Mouse (Mus musculus): ENCODE results near the gene Gabrb2. TPM values are rescaled to one million over a fixed set of nuclear protein-coding genes. Genes with fewer than 3 reads are reported as not detected.

Gene Gabrb2
- total and polyA plus RNA-seq, 3 experiments = not detected

DNA sequence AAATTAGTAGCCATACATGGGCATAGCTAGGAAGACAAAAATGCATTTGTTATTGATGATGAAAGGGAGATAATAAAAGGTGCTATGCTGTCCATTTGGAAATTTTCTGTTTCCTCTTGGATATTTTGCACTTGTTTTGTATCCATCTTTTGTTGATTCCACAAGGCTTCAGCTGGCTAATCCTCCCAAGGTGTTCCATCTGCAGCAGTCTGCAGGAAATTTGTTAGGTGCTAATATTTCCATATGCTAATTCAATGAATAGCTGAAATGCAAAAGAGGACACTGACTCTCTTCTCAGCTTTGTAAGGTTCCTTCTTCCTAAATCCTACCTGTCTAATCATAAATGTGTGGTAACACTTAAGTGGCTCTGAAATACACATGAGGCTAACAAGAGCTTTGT lies 24.1 kb downstream of the Gabrb2 start:
- dilution Hi-C loops (cut with MboI; ENCODE audit: extremely low pct_ligation_motif_present, extremely low pct_unique_long_range_greater_than_20kb, low sequenced_read_pairs) = no loop called here

DNA sequence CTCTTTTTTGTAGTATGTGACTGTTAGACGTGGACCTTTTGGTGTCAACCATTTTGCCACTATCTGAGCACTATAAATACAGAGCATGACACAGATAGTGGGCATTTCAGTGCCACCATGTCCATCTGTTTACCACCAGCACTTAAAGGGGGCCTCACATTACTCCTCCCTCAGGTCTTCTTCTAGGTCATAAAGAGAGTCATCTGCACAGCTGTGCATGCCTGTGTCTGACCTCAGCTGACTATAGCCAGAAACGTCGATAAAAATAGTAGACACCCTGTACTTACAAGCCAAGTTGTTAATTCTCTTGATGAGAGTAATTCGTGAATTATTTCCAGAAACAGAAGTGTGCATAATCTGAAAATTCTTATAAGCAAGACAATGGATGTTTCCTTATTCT lies 29.4 kb downstream of the Gabrb2 start:
- DNase-seq (ENCODE audit: extremely low read depth) = no peak
- dilution Hi-C loops (cut with MboI; ENCODE audit: extremely low pct_ligation_motif_present, extremely low pct_unique_long_range_greater_than_20kb, low sequenced_read_pairs) = no loop called here
- Histone ChIP-seq H3K27ac (ENCODE audit: insufficient read depth, low read depth) (no peak overlapping the region), H3K36me3 (replicated peaks in 1 of 2; ENCODE audit: control insufficient read depth in 1 of 2, insufficient read depth in 1 of 2, low read length in 1 of 2) (no peaks in the 10 kb centered on the region), H3K79me2 (replicated peaks; ENCODE audit: control insufficient read depth, extremely low read depth, insufficient read depth, poor library complexity, severe bottlenecking) (no peaks in the 10 kb centered on the region), H3K27me3 (replicated peaks) (no peaks in the 10 kb centered on the region), H3K9me3 (replicated peaks; ENCODE audit: low read length) (no peaks in the 10 kb centered on the region), H3K4me3 (replicated peaks in 1 of 3; ENCODE audit: low read depth in 2 of 3, low read length in 2 of 3, poor library complexity in 1 of 3) (no peak overlapping the region), H3K9ac (ENCODE audit: insufficient read depth, low read depth) (no peak overlapping the region), H3K4me2 (ENCODE audit: insufficient read depth, low read depth, poor library complexity, severe bottlenecking) (no peak overlapping the region), H3K4me1 (ENCODE audit: control insufficient read depth in 1 of 2, insufficient read depth in 2 of 2) (no peaks in the 10 kb centered on the region)
- in situ Hi-C loops (cut with MboI; ENCODE audit: low pct_ligation_motif_present, low pct_unique_long_range_greater_than_20kb, low sequenced_read_pairs) = no loop called here
- no peak for TF ChIP-seq SMC3 (IDR thresholded peaks at IDR 0.05; ENCODE audit: low read depth, low read length)
- no peak for TF ChIP-seq HCFC1 (IDR thresholded peaks at IDR 0.05; ENCODE audit: low read depth, low read length)
- TF ChIP-seq USF1 (IDR thresholded peaks at IDR 0.05; ENCODE audit: low read depth, low read length) = no peak
- no peak for TF ChIP-seq BHLHE40 (IDR thresholded peaks at IDR 0.05; ENCODE audit: low read depth, low read length)
- no peak for TF ChIP-seq MEF2A (IDR thresholded peaks at IDR 0.05; ENCODE audit: borderline replicate concordance, low read depth, low read length)
- TF ChIP-seq MAX (IDR thresholded peaks at IDR 0.05; ENCODE audit: low read length) = no peak

More for the DNA sequence above, 24.1 kb downstream of the Gabrb2 start:
- Histone ChIP-seq H3K4me1 (ENCODE audit: control insufficient read depth in 1 of 2, insufficient read depth in 2 of 2) (no peaks in the 10 kb centered on the region), H3K4me3 (replicated peaks in 1 of 3; ENCODE audit: low read depth in 2 of 3, low read length in 2 of 3, poor library complexity in 1 of 3) (no peak overlapping the region), H3K36me3 (replicated peaks in 1 of 2; ENCODE audit: control insufficient read depth in 1 of 2, insufficient read depth in 1 of 2, low read length in 1 of 2) (no peaks in the 10 kb centered on the region), H3K4me2 (ENCODE audit: insufficient read depth, low read depth, poor library complexity, severe bottlenecking) (no peak overlapping the region), H3K27me3 (replicated peaks) (no peaks in the 10 kb centered on the region), H3K9ac (ENCODE audit: insufficient read depth, low read depth) (no peak overlapping the region), H3K27ac (ENCODE audit: insufficient read depth, low read depth) (no peak overlapping the region), H3K79me2 (replicated peaks; ENCODE audit: control insufficient read depth, extremely low read depth, insufficient read depth, poor library complexity, severe bottlenecking) (no peaks in the 10 kb centered on the region), H3K9me3 (replicated peaks; ENCODE audit: low read length) (no peaks in the 10 kb centered on the region)
- DNase-seq (ENCODE audit: extremely low read depth) = no peak
- TF ChIP-seq UBTF (IDR thresholded peaks at IDR 0.05; ENCODE audit: low read depth, low read length) = no peak
- no peak for TF ChIP-seq PAX5 (IDR thresholded peaks at IDR 0.05; ENCODE audit: low read length)
- TF ChIP-seq HCFC1 (IDR thresholded peaks at IDR 0.05; ENCODE audit: low read depth, low read length) = no peak
- TF ChIP-seq MYC (IDR thresholded peaks at IDR 0.05; ENCODE audit: low read depth, low read length) = no peak
- TF ChIP-seq ETS1 (conservative IDR thresholded peaks at IDR 0.05; ENCODE audit: low read depth, low read length) = no peak
- TF ChIP-seq MAFK (IDR thresholded peaks at IDR 0.05; ENCODE audit: insufficient replicate concordance, low read length) = no peak
- no peak for TF ChIP-seq SIN3A (IDR thresholded peaks at IDR 0.05; ENCODE audit: low read length)
- TF ChIP-seq JUND (conservative IDR thresholded peaks at IDR 0.05; ENCODE audit: low read depth, low read length) = no peak
- TF ChIP-seq USF2 (conservative IDR thresholded peaks at IDR 0.05; ENCODE audit: low read depth, low read length) = no peak
- no peak for TF ChIP-seq RAD21 (IDR thresholded peaks at IDR 0.05; ENCODE audit: low read depth, low read length)
- TF ChIP-seq CTCF (conservative IDR thresholded peaks at IDR 0.05 in 1 of 2, IDR thresholded peaks at IDR 0.05 in 1 of 2; ENCODE audit: low read depth in 2 of 2, low read length in 2 of 2) = no peak
- no peak for TF ChIP-seq NRF1 (IDR thresholded peaks at IDR 0.05; ENCODE audit: low read depth, low read length)
- no peak for TF ChIP-seq POLR2AphosphoS2 (IDR thresholded peaks at IDR 0.05; ENCODE audit: low read depth, low read length)
- in situ Hi-C loops (cut with MboI; ENCODE audit: low pct_ligation_motif_present, low pct_unique_long_range_greater_than_20kb, low sequenced_read_pairs) = no loop called here
